Mouse (Mus musculus): Measurements from ENCODE around the gene Espl1.
A peak's percentile ranks its signal among the peaks of the same experiment; 100 is the strongest.

The Espl1 gene

GRCm38 (mm10) chr15:102295633-102296367 is at the start of gene Espl1:
Gene Espl1, plus strand, starts transcription at chr15:102296266.
- DNase-seq (ENCODE audit: low spot score in 2 of 2): peak; percentile 96 to 97

- peak; percentile 94 to 95 for DNase-seq (ENCODE audit: low spot score in 2 of 2)
Observed at GRCm38 (mm10) chr15:102246866-102247251, 49.2 kb upstream of the Espl1 start.

GRCm38 (mm10) chr15:102247252-102248130 is 48.6 kb upstream of the Espl1 start:
- peak; percentile 71 to 74 for DNase-seq (ENCODE audit: low spot score in 2 of 2)

- no peak for DNase-seq (ENCODE audit: low spot score in 2 of 2)
Observed at GRCm38 (mm10) chr15:102248131-102248811, 47.8 kb upstream of the Espl1 start.

GRCm38 (mm10) chr15:102248812-102249191 is 47.3 kb upstream of the Espl1 start:
- no peak for DNase-seq (ENCODE audit: low spot score in 2 of 2)

- peak; percentile 56 to 62 for DNase-seq (ENCODE audit: low spot score in 2 of 2)
Observed at GRCm38 (mm10) chr15:102249251-102249691, 46.8 kb upstream of the Espl1 start.

- no peak for DNase-seq (ENCODE audit: low spot score in 2 of 2)
Observed at GRCm38 (mm10) chr15:102249967-102250366, 46.1 kb upstream of the Espl1 start.

- DNase-seq (ENCODE audit: low spot score in 2 of 2): no peak
Observed at GRCm38 (mm10) chr15:102250521-102250920, 45.5 kb upstream of the Espl1 start.

GRCm38 (mm10) chr15:102255547-102256255 is 40.4 kb upstream of the Espl1 start:
- DNase-seq (ENCODE audit: low spot score in 2 of 2): no peak

GRCm38 (mm10) chr15:102256431-102257201 is 39.5 kb upstream of the Espl1 start:
- no peak for DNase-seq (ENCODE audit: low spot score in 2 of 2)

- DNase-seq (ENCODE audit: low spot score in 2 of 2): no peak
Observed at GRCm38 (mm10) chr15:102257202-102258075, 38.6 kb upstream of the Espl1 start, which contains the start of gene Rarg. Gene Rarg, minus strand, starts transcription at chr15:102257517.

GRCm38 (mm10) chr15:102258076-102258470 is 38.0 kb upstream of the Espl1 start:
- no peak for DNase-seq (ENCODE audit: low spot score in 2 of 2)

GRCm38 (mm10) chr15:102258581-102259253 is 37.3 kb upstream of the Espl1 start:
- no peak for DNase-seq (ENCODE audit: low spot score in 2 of 2)

- peak; percentile 64 to 72 for DNase-seq (ENCODE audit: low spot score in 2 of 2)
Observed at GRCm38 (mm10) chr15:102262582-102262981, 33.5 kb upstream of the Espl1 start.

- no peak for DNase-seq (ENCODE audit: low spot score in 2 of 2)
Observed at GRCm38 (mm10) chr15:102263037-102263436, 33.0 kb upstream of the Espl1 start.

GRCm38 (mm10) chr15:102265548-102265947 is 30.5 kb upstream of the Espl1 start:
- no peak for DNase-seq (ENCODE audit: low spot score in 2 of 2)

- DNase-seq (ENCODE audit: low spot score in 2 of 2): no peak
Observed at GRCm38 (mm10) chr15:102270274-102270960, 25.6 kb upstream of the Espl1 start, which contains the start of gene Gm9918. Gene Gm9918, plus strand, starts transcription at chr15:102270563.

- no peak for DNase-seq (ENCODE audit: low spot score in 2 of 2)
Observed at GRCm38 (mm10) chr15:102271441-102271840, 24.6 kb upstream of the Espl1 start.

Measured in right cerebral cortex, postnatal 10 days (tissue).